Mouse (Mus musculus) liver, embryonic 14.5 days (tissue): Measurements from ENCODE around the gene Sash1.

ENCODE experiments used
- CTCF ChIP-seq: IDR thresholded peaks from 2 replicates; pipeline ENCODE4 v1.5.1; 2016; ENCODE audit warnings: antibody characterized with exemption, low read depth, control low read depth
- EP300 ChIP-seq: IDR thresholded peaks from 2 replicates; pipeline ENCODE4 v1.6.1; 2016; ENCODE audit warnings: antibody characterized with exemption, low read depth

GRCm38 (mm10) chr10:8930672-8931071, 44.8 kb upstream of the Sash1 start:
- TF ChIP-seq CTCF: no peak
- no peak for TF ChIP-seq EP300
